Mouse (Mus musculus) midbrain, embryonic 16.5 days (tissue): ENCODE results near the gene 2610001J05Rik. TPM values are rescaled to one million over a fixed set of nuclear protein-coding genes. Genes with fewer than 3 reads are reported as not detected.

Experiments used
- ATAC-seq: fragments of 200-750 bp; cut with Nextera tagmentation; 2 replicates; pipeline ENCODE4 v1.8.0; 2017; ENCODE audit warnings: moderate TSS enrichment
- H3K27ac ChIP-seq: fragments of 300-500 bp; sonication (generic); 2 replicates; pipeline ENCODE4 v1.5.1; 2014; ENCODE audit warnings: mild to moderate bottlenecking, low read length, mixed read lengths
- H3K27me3 ChIP-seq: fragments of 300-500 bp; sonication (generic); 2 replicates; pipeline ENCODE4 v1.6.1; 2014; ENCODE audit warnings: low read depth, low read length, mixed read lengths; ENCODE audit not compliant: control insufficient read depth, insufficient read depth
- H3K36me3 ChIP-seq: fragments of 300-500 bp; sonication (generic); 2 replicates; pipeline ENCODE4 v1.6.1; 2014; ENCODE audit warnings: mild to moderate bottlenecking, low read length, moderate library complexity, mixed read lengths; ENCODE audit not compliant: control insufficient read depth, insufficient read depth
- H3K4me1 ChIP-seq: fragments of 300-500 bp; sonication (generic); 2 replicates; pipeline ENCODE4 v1.6.1; 2014; ENCODE audit warnings: mild to moderate bottlenecking, low read length, mixed read lengths; ENCODE audit not compliant: control insufficient read depth, insufficient read depth
- H3K4me2 ChIP-seq: fragments of 300-500 bp; sonication (generic); 2 replicates; pipeline ENCODE4 v1.6.1; 2014; ENCODE audit warnings: mild to moderate bottlenecking, low read length, mixed read lengths
- H3K4me3 ChIP-seq: fragments of 300-500 bp; sonication (generic); 2 replicates; pipeline ENCODE4 v1.5.1; 2014; ENCODE audit warnings: low read depth, mild to moderate bottlenecking, low read length, moderate library complexity, mixed read lengths
- H3K9ac ChIP-seq: fragments of 300-500 bp; sonication (generic); 2 replicates; pipeline ENCODE4 v1.6.1; 2014; ENCODE audit warnings: low read depth, low read length, mixed read lengths
- H3K9me3 ChIP-seq: fragments of 300-500 bp; sonication (generic); replicated peaks from 2 replicates; pipeline ENCODE4 v1.6.1; 2014; ENCODE audit warnings: mild to moderate bottlenecking, low read length, mixed read lengths; ENCODE audit not compliant: control insufficient read depth, poor library complexity, severe bottlenecking
- WGBS: fragments of 180-500 bp; shearing (Covaris S2); extraction: QIAGEN DNeasy Blood & Tissue Kit; methylation state at CpG from one replicate; pipeline ENCODE4 v1.1.7; 2014; 5-methylcytosine and 5-hydroxymethylcytosine counted together
- polyA plus RNA-seq: library from polyadenylated mRNA; unstranded; fragments of >200 nt; fragmentation: Nextera tagmentation; extraction: Ambion mirVana; gene quantifications from 2 replicates; pipeline ENCODE4 v1.2.1, GENCODE M21; 2015

Gene 2610001J05Rik
- 103 and 110 TPM in 2 replicates for polyA plus RNA-seq

GRCm38 (mm10) chr6:13870919-13871624 is at the start of gene 2610001J05Rik:
Gene 2610001J05Rik, minus strand, starts transcription at chr6:13871518.
- under 1% methylated on average over 19 of the region's 19 CpGs for WGBS
- Histone ChIP-seq H3K4me3 (peak within 1 kb of the TSS; percentile 73), H3K4me1 (peaks cover 5% of the 10 kb centered on the region), H3K27me3 (no peaks in the 10 kb centered on the region), H3K27ac (peak within 1 kb of the TSS; percentile 79), H3K9me3 (no peaks in the 10 kb centered on the region), H3K9ac (peak within 1 kb of the TSS; percentile 71), H3K36me3 (0 out of 2 replicates have a peak, but pooled peaks cover 2% of the 10 kb centered on the region), H3K4me2 (peak within 1 kb of the TSS; percentile 76)
- ATAC-seq = peak; percentile 100

DNA sequence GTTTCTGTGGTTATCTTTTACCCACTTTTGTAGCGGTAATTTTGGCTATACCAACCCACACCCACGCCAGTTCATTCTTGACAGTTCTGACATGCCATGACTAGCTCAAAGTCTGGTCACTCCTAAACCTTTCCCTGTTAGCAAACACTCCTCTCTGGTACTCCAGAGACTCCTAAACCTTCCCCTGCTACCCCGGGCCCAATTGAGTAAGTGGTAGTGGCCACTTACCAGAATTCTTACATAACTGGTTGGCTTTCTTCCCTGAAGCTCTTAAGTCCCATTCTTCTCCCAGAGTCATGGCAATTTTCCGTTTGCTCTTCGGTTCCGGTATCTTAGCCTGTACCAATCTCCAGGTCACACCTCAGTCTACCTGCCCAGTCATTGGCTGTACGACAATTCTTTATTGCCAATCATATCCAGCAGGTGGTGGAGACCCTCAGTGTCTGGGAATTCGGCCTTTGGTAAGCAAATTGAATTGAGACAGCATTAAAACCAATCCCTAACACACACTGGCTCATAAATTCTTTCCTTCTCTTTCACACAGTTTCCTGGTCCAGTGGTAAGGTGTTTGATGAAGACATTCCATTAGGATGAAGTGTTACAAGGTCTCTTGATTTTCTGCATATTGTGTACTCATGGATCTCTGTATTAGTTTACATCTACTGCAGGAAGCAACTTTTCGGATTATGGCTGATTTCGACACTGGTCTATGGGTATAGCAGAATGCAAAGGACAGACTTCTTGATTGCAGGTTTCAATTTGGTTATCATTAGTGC is 38.6 kb upstream of the 2610001J05Rik start:
- 94% methylated on average over 10 of the region's 10 CpGs for WGBS
- H3K9ac ChIP-seq = no peak overlapping the region
- no peaks in the 10 kb centered on the region for H3K4me1 ChIP-seq
- H3K27me3 ChIP-seq = no peaks in the 10 kb centered on the region
- H3K9me3 ChIP-seq = no peaks in the 10 kb centered on the region
- ATAC-seq = no peak
- H3K27ac ChIP-seq = no peak overlapping the region
- H3K4me3 ChIP-seq = no peak overlapping the region
- H3K36me3 ChIP-seq = no peaks in the 10 kb centered on the region
- no peak overlapping the region for H3K4me2 ChIP-seq

DNA sequence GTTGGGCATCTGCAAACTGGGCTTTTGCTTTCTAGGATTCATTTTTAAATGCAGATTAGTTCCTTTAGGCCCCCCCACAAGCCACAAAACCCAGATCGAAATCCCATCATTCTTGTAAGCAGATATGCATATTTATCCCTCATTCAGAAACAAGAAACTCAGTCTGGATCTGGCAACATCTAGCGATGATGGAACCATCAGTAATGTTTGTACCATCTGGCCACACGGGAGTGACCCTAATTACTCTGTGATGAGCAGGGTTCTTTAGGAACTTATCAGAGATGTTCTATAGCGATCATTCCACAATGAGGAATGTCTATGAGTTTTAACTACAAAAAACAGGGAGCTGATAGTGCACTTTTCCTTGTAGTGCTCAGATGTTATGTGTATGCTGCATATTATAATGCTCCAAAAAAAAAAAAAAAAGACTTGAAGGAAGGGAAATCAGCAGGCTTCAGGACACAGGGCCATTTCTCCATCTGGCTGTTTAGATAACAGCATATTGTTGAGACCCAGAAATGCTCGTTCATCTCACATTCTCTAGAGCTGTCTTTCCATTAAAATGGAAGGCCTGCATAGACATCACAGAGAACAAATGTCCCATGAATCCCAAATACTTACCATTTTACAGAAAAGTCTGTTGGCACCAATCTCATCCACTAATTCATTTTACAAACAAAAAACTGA is 31.8 kb upstream of the 2610001J05Rik start:
- Histone ChIP-seq H3K4me2 (no peak overlapping the region), H3K4me3 (no peak overlapping the region), H3K27me3 (no peaks in the 10 kb centered on the region), H3K4me1 (no peaks in the 10 kb centered on the region), H3K9ac (no peak overlapping the region), H3K27ac (no peak overlapping the region), H3K9me3 (no peaks in the 10 kb centered on the region), H3K36me3 (no peaks in the 10 kb centered on the region)
- WGBS = 79% methylated on average over 5 of the region's 5 CpGs
- ATAC-seq = no peak

GRCm38 (mm10) chr6:13884877-13885592 is 13.7 kb upstream of the 2610001J05Rik start:
- no peak overlapping the region for H3K4me3 ChIP-seq
- H3K4me2 ChIP-seq = no peak overlapping the region
- 90% methylated on average over 3 of the region's 3 CpGs for WGBS
- H3K27me3 ChIP-seq = no peaks in the 10 kb centered on the region
- no peaks in the 10 kb centered on the region for H3K36me3 ChIP-seq
- no peak for ATAC-seq
- H3K27ac ChIP-seq = no peak overlapping the region
- no peaks in the 10 kb centered on the region for H3K4me1 ChIP-seq
- no peak overlapping the region for H3K9ac ChIP-seq
- H3K9me3 ChIP-seq = no peaks in the 10 kb centered on the region; the same call in 1 of the 2 replicates

- Histone ChIP-seq H3K27ac (no peak overlapping the region), H3K9ac (no peak overlapping the region), H3K27me3 (no peaks in the 10 kb centered on the region), H3K4me1 (no peaks in the 10 kb centered on the region), H3K4me3 (no peak overlapping the region), H3K4me2 (no peak overlapping the region), H3K36me3 (no peaks in the 10 kb centered on the region), H3K9me3 (no peaks in the 10 kb centered on the region; the same call in 1 of the 2 replicates)
- no peak for ATAC-seq
Observed at GRCm38 (mm10) chr6:13882919-13883318, 11.6 kb upstream of the 2610001J05Rik start.

- no peak for ATAC-seq
- H3K9me3 ChIP-seq = no peaks in the 10 kb centered on the region
- H3K27ac ChIP-seq = no peak overlapping the region
- no peaks in the 10 kb centered on the region for H3K36me3 ChIP-seq
- no peak overlapping the region for H3K9ac ChIP-seq
- no peak overlapping the region for H3K4me2 ChIP-seq
- 92% methylated on average over 2 of the region's 2 CpGs for WGBS
- H3K27me3 ChIP-seq = no peaks in the 10 kb centered on the region
- peaks cover 5% of the 10 kb centered on the region for H3K4me1 ChIP-seq
- H3K4me3 ChIP-seq = no peak overlapping the region
Observed at GRCm38 (mm10) chr6:13873959-13874358, 2.6 kb upstream of the 2610001J05Rik start.

GRCm38 (mm10) chr6:13872076-13872475 is 758 bp upstream of the 2610001J05Rik start:
- Histone ChIP-seq H3K27ac (no peak overlapping the region), H3K4me3 (no peak overlapping the region), H3K4me2 (peak overlapping the region; percentile 58; the same call in 1 of the 2 replicates), H3K36me3 (0 out of 2 replicates have a peak, but pooled peaks cover 2% of the 10 kb centered on the region), H3K27me3 (no peaks in the 10 kb centered on the region), H3K9ac (peak overlapping the region; percentile 71; the same call in 1 of the 2 replicates), H3K4me1 (peaks cover 5% of the 10 kb centered on the region), H3K9me3 (no peaks in the 10 kb centered on the region)
- ATAC-seq = no peak
- whole genome bisulfite sequencing = 81% methylated on average over 7 of the region's 7 CpGs

DNA sequence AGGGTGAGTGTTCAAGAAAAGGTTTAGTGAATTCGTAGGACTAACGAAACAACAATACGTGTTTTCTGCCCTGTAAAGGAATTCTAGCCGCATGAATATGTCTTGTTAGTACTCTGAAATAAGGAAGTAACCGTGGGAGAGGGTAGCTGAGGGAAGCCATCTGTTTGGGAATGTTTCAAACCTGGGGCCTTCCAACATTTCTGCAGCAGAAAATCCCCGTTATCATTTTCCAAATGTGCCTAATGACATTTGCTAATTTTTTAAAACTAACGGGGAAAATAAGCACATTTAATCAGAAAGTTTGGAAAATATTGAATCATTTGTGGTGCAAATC is 274 bp upstream of the 2610001J05Rik start:
- Histone ChIP-seq H3K36me3 (0 out of 2 replicates have a peak, but pooled peaks cover 2% of the 10 kb centered on the region), H3K4me3 (peak overlapping the region; percentile 73), H3K4me1 (peaks cover 5% of the 10 kb centered on the region), H3K9me3 (no peaks in the 10 kb centered on the region), H3K27me3 (no peaks in the 10 kb centered on the region), H3K4me2 (peak overlapping the region; percentile 58), H3K27ac (peak overlapping the region; percentile 79), H3K9ac (peak overlapping the region; percentile 71)
- 1% methylated on average over 7 of the region's 7 CpGs for WGBS
- peak; percentile 87 for ATAC-seq
